Mouse (Mus musculus) A20 (cell line): ENCODE data around the gene Adap2.
A peak's percentile ranks its signal among the peaks of the same experiment; 100 is the strongest.
"Not testable (repeated sequence)": the region's sequence is repeated elsewhere in the genome, so short reads cannot be mapped to it uniquely, and the experiment has no call there.

Source experiments
- DNase-seq: peaks from one replicate; pipeline ENCODE4 v3.0.0-alpha.2; 2011; ENCODE audit warnings: low read depth, low spot score

Gene Adap2

DNA sequence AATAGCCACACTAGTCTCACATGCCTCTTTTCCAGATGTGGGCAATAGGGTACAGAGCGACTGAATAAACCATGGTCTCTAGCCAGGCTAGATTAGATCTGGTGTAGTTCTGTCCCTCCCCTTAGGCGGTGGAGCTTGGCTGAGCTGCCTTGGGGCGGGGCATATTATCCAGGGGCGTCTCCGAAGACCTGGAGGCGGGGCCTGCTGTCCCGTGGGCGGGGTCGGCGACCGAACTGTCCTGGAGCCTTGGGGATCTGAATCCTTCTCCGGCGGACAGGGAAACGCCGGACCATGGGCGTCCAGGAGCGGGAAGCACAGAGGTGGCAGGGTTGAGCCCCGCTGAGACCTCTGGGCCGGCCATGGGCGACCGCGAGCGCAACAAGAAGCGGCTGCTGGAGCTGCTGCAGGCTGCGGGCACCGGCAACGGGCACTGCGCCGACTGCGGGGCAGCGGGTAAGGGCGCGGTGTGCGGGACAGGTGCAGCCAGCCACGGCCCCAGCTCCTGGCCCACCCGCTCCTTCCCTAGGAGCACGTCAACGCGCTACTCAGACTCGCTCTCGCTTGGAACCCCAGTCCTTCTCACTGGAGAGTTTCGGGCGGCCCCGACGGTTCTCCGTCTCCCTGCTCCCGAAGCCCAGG, at the start of gene Adap2:
Gene Adap2 (plus strand): TSS at position 249 of the 639 bp plus-strand sequence.
- DNase-seq: no peak

DNA sequence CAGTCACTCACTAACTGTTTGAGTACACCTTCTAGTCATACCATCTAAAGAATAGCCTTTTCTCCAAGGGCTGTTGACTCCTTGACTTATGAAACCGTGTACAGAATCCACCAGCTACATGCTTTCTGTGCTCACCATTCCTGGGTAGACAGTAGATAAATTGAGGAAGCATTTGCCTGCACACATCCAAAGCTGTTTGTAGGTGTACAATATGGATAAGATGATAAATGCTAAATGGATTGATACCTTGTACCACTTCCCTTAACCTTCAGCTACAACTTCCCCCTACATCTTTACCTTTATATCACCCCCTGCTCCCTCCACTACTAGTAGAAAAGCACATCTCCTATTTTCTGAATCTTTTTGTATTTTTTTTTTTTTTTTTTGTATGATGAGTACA, 49.5 kb upstream of the Adap2 start:
- DNase-seq: no peak

DNA sequence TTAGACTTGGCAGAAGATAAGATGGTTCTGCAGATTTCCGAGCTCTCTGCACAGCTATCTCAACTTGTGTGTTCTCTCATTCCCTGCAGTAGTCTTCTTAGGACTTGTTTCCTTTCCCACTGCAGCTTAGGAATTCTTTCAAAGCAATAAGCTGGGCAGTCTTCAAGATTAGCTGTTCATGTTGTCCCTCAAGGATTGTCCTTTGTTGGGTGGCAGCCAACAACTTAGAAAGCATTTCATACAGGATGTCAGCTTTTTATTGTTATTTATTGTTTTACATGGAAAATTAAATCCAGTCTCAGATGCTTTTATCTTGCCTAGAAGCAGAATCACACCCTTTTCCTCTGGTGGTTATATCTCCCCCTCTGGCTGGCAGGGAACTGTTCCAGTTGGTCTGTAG, 37.5 kb upstream of the Adap2 start:
- no peak for DNase-seq

DNA sequence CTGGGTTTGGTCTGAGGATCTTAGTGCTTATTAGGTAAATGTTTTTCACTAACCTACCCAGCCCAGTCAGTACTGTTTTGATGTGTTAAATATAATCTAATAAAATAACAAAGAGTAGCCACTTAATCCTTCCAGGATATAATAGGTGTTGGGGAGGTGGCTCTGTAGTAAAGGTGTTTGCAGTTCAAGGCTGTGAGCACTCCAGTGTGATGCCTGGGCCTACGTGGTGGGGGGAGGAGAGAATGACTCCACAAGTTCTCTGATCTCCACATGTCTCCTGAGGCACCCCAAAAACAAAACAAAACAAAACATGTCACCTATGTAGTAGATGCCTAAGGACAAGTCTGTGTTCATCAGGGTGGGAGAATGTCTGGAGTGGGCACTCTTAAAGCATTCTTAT, 21.9 kb upstream of the Adap2 start:
- DNase-seq: no peak

DNA sequence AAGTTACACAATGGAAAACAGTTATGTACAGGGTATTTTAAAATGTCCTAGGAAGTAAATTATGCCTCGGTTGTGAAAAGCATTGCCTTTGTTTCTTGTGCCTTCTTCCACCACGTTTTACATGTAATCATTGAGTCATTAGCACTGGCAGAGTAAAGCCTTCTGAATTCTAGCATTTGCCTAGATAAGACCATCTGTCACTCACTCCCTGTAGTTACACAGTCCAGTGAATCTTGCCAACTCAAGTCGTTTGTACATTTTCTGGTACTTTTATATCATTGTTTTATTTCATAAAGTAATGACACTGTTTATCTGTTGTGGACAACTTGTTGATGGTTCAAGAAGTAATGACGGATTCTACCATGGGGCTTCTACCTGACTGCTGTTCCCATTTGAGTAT, 19.2 kb upstream of the Adap2 start:
- no peak for DNase-seq

DNA sequence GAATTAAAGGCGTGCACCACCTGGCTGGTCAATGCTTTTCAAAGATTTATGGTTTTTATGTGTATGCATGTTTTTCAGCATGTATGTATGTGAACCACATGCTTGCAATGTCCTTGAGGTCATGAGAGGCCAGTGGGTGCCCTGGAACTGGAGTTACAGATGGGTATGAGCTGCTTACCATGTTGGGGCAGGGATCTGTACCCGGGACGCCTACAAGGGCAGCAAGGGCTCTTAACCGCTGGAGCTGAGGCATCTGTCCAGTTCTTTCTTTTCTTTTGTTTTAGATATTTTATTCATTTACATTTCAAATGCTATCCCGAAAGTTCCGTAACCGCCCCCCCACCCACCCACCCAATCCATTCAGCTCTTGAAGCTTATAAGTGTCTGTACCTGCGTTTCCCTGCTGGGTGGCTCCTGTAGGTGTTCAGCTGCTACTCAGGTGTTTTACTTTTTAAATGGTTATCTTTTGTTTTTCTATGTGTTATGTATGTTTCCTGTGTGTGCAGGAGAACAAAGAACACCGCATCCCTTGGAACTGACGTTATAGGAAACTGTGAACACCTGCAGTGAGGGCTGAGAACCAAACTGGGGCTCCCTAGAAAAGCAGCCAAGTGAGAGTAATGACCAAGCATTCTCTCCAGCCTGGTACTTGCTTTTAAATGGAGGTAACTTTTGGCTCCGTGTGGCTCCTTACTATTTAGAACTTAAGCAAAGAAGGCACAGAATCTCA, 17.8 kb upstream of the Adap2 start:
- no peak for DNase-seq

DNA sequence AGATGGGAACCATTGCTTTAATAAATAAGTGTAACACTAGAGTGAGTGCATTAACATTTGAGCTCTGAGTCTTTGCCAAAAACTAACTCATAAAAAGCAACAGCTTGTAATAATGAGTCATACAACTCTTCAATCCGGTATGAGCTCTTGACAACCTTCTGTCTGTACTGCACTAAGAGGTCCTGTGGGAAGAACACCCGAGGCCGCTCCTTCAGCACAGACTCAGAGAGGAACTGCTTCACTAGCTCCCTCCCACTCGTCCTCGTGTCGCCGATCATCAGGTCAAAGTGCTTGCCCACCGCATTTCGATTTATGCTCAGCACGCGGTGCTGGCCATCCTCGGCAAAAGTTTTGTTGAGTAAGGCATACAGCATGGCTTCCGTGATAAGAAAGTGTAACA, 17.1 kb upstream of the Adap2 start:
- no peak for DNase-seq

DNA sequence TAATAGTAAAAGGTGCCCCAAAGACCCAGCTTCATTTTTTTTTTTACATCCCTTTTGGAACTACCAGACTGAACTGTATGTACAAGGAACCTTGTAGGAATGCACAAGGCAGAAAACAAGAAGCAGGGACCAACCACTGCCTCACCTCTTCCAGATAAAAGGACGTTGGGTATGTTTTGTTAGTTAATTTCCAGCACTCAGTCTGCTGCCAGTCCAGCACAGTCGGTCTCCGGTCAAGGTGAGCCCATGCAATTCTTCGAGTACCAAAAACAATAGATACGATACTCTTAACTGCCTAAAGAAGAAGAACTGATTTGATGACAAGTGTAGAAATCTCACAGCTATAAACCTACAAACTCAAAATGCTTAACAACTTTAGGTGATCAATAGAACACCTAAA, 16.1 kb upstream of the Adap2 start:
- no peak for DNase-seq

DNA sequence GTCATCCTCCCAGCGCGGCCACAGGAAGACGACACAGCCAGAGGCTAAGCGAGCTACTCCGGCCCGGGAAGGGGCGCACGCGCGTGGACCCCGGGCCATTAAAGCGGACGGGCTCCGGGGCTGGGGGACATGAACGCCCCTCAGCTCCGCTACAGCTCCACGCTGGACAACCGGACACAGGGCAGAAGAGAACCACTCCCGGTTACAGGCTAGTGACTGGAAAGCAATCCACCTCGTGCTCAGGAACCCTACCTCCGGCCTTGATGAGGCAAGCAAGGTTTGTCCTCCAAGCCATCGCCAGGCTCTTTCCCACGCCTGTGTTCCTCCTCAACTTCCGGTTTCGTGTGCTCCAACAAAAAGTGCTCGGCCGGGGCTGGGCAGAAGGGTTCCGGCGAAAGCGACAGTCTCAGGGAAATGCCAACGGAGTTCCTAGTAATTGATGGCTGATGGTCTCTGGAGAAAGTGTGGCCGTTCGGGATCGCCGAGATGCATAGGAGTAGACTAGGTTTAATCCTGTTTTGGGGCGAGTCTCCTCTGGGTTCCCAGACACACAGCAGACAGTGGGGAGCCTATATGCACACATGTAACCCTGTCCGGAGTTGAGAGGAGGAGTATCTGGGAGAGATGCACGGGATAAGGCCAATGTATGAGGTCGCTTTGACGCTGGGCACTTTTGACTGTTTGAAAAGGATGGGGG, 11.9 kb upstream of the Adap2 start, which contains the start of gene Tefm:
Gene Tefm (minus strand): TSS at position 351 of the 697 bp plus-strand sequence.
- peak; percentile 93 for DNase-seq

DNA sequence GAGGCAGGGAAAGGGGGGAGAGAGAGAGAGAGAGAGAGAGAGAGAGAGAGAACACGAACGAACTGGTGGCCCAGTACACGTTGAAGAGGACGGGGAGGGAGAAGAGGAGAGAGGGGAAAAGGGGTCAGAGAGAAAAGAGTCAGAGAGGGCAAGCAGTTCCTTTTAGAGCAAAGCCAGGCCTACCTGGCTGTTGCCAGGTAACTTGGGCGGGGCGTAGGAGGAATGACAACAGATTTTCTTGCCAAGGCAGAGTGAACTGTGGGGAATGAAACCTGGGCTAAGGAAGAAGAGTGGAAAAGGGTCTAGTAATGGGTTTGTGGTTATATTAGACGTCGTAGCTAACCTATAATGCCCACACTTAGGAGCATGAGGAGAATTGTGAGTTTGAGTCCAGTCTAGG, 11.0 kb upstream of the Adap2 start:
- DNase-seq: peak; percentile 24

DNA sequence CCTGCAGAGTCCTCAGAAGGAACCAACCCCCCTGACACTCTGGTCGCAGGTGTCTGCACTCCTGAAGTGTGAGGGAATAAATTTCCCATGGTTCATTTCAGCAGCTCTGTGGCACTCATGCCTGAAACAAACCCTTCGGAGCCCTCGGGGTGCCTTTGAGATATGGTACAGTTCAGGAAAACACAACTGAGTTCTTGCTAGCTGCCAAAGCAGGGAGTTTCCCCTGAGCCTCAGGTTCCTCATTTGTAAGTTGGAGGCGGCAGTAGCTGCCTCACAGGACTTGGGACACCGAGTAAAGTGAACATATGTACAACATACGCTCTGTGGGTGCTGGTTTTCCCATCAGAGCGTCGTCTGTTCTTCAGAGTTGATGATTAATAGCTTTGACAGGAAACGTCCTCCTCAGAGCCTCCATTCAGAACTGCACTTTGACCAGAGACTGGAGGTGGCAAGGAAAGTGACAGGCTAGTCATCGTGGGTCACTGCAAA, 8.1 kb upstream of the Adap2 start:
- peak; percentile 89 for DNase-seq

DNA sequence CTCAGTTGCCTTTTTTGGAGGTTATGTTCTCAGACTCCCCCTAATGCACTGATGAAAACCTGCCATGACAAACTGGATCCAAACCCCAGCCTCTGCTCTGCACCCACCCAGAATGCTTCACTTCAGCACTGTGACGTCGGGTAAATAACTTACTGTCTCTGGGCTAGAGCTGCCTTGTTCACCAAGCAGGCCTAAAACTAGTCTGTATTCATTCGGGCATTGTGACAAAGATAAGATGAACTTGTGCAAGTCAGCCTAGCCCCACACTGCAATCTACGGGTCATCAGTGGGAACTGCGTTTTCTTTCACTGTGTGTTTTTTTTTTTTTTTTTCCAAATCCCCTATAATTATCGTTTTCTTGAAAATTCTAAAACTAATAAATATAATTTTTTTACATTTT, 6.2 kb upstream of the Adap2 start:
- no peak for DNase-seq

DNA sequence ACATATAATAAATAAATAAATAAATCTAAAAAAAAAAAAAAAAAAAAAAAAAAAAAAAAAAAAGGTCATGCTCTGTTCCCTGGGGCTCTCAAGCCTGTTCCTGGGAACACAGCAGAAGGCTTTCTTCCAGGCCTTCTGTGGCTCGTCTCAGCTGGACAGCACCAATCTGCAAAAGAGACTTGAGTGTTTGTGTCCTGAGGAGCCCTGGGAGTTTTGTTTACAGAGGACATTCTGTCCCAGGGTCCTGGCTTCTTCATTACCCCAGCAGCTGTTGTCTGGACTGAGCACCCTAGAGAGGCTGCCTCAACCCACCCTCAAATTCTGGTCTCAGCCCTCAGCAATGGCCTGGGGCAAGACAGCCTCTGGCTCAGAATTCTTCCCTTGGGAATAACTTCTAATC, 5.6 kb upstream of the Adap2 start:
- no peak for DNase-seq

DNA sequence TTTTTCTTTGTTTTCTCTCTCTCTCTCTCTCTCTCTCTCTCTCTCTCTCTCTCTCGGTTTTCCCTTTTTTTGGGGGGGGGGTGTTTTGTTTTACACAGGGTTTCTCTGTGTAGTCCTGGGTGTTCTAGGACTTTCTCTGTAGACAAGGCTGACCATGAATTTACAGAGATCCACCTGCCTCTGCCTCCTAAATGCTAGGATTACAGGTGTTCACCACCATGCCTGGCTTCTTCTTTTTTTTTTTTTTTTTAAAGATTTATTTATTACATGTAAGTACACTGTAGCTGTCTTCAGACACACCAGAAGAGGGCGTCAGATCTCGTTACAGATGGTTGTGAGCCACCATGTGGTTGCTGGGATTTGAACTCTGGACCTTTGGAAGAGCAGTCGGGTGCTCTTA, 4.9 kb upstream of the Adap2 start:
- DNase-seq: not testable (repeated sequence)

DNA sequence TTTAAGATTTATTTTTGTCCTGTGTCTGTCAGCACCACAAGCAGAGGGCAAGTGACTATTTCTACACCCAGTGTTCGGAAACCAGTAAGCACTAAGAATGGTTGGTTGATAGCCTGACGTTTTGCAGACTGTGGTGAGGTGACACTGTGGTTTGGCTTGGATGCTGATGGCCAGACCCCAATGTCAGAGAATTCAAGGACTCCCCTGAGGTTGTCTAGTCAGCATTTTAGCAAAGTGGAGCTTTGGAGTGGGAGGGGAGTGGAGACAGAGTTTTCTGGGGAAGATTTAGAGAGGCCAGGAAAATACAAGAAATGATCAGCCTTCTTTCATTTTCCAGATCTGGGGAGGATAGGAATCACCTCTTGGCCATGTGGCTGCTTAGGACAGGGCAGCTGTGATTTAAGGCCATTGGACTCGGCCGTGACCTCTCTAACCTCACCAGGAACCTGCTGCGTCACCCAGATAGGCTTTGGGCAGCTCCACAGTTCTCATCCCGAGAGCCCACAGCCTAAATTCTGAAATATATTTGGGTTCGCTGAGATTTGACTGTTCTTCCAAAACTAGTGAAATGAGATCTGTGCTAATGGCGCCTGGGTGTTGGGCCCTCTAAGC, 4.4 kb upstream of the Adap2 start:
- no peak for DNase-seq

DNA sequence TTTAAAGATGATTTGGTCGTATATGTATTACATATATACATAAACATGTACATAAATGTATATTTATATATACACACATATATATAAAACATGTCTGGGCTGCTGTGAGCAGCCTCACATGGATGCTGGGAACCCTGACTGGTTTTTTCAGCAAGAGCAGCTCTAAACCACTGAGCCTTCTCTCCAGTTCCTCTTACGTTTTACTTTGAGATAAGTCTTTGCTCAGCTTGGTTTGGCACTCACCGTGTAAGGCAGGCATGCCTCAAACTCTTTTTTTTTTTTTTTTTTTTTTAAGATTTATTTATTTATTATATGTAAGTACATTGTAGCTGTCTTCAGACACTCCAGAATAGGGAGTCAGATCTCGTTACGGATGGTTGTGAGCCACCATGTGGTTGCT, 3.3 kb upstream of the Adap2 start:
- no peak for DNase-seq

DNA sequence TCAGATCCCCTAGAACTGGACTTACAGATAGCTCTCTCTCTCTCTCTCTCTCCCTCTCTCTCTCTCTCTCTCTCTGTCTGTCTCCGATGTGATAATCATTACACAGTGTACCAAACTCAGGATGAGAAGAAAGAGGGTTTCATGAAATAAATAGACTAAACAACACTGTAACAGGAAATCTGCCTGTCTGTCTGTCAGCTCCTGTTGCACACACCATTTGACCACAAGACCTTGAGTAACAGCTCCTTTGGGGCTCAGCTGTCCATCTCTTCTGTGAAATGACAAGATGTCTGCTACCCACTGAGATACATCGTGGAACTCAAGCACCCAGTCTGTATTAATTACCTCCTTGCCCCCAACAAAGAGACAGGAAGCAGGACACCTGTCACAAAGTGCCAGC, 2.4 kb upstream of the Adap2 start:
- no peak for DNase-seq

DNA sequence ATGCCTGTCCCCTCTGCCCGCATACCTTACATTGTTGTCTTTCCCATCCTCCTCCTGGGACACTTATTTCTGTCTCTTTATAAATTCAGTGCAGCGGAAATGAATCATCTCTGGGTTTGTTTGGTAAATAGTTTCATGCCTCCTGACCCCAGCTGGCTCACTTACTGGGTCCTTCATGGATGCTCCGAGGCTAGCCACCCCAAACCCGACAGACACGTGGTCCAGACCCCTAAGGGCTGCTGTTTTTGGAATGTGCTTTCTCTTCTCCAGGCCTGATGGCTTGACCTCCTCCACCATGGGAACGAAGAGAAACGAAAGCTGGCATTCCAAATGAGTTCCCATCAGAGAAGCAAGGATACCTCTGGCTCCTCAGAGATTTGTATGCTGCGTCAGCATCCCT, 1.5 kb upstream of the Adap2 start:
- DNase-seq: no peak

DNA sequence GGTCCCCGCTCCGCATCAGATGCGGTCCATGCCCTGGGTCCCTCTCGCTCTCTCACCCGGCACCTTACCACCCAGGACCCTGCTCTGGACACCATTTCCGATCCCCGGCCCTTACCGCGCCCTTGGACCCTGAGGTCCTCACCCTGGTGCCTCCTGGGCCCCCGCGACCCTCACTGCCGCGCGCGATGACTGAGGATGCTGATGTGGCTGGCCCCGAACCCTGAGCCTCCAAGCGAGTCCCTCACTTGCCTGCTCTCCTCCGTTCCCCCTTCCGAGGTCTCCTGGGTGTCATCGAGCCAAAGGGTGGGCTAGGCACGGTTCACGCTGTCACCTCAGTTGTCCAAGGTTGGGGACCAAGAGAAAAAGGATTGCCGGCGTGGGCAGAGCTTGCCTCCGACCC, 596 bp downstream of the Adap2 start:
- DNase-seq: no peak

DNA sequence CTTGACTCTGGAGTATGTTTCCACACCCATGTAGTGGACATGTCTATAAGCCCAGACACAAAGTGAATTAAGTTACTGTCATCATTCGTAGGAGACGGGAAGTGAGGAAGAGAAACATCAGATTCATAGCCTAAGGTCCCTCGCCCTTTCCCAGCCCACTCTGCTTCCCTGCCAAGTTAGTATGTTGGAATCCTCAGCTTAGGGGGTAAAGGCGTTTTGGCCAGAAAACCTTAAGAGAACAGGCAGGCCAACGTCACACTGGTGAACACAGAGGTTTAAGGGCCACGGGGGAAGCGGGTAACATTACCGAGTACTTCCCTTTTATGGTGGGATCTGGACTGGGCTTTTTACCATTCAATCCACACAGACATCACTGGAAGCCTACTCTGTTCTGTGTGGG, 1.6 kb downstream of the Adap2 start:
- DNase-seq: no peak

DNA sequence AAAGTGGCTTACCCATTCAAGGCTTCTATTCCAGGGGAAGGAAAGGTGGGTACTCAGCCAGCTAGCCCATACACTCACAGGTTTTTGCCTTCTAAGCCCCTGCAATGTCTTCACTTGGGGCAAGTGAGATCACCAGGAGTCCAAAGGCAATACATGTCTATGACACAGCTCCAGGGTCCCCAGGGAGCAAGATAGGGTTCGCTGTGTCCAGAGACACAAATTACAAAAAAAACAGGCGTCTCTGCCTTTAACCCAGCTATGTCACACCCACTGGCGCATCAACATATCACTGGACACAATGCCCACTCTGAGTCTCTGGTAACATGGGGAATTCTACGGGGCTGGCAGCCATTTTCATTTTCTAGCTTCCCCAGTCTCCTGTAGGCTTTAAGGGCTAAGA, 2.1 kb downstream of the Adap2 start:
- DNase-seq: no peak

DNA sequence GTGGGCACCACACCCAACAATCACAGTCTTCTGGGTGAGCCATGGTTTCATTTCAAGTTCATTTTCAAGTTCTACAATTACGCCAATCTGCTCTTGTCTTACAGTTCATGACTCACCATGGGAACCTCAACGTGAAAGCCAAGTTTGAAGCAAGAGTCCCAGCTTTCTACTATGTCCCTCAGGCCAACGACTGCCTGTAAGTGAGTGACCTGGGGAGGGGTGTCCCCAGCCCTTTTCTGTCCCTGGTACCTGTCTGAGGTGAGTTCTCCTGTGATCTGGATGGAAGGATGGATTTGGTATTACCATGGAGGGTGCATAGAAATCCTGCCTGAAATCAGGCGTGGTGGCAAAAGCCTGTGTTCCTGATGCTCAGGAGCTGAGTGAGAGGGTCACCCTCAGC, 2.9 kb downstream of the Adap2 start:
- no peak for DNase-seq
